Mouse (Mus musculus) cerebellum, adult 2 months (tissue): ENCODE results near the gene Tfec.

Experiments used
- CTCF ChIP-seq: fragments of 200-500 bp; IDR thresholded peaks from 2 replicates; pipeline ENCODE4 v1.5.1; 2011; ENCODE audit warnings: low read depth, mild to moderate bottlenecking, control low read depth, low read length, moderate library complexity, borderline replicate concordance; ENCODE audit not compliant: insufficient read depth
- POLR2A ChIP-seq: fragments of 200-500 bp; IDR thresholded peaks from 2 replicates; pipeline ENCODE4 v1.6.1; 2011; ENCODE audit warnings: low read length, control low read depth, borderline replicate concordance; ENCODE audit not compliant: insufficient read depth

GRCm38 (mm10) chr6:16891819-16892218 lies 6.4 kb downstream of the Tfec start:
- TF ChIP-seq POLR2A: no peak
- TF ChIP-seq CTCF: no peak
